Mouse (Mus musculus) hindbrain, postnatal 0 days (tissue): ENCODE measurements around the gene Nck1. TPM values are rescaled to one million over a fixed set of nuclear protein-coding genes. Genes with fewer than 3 reads are reported as not detected.

Experiments
- ATAC-seq: fragments of 200-750 bp; cut with Nextera tagmentation; 2 replicates; pipeline ENCODE4 v1.8.0; 2017; ENCODE audit warnings: mild to moderate bottlenecking, moderate TSS enrichment, moderate library complexity
- DNase-seq: peaks from one replicate; pipeline ENCODE4 v3.0.0-alpha.2; 2015; ENCODE audit warnings: low spot score
- H3K27ac ChIP-seq: fragments of 300-500 bp; sonication (generic); 2 replicates; pipeline ENCODE4 v1.5.1; 2014; ENCODE audit warnings: mild to moderate bottlenecking
- H3K27me3 ChIP-seq: fragments of 300-500 bp; sonication (generic); 2 replicates; pipeline ENCODE4 v1.6.1; 2014; ENCODE audit warnings: low read length, mixed read lengths; ENCODE audit not compliant: insufficient read depth
- H3K36me3 ChIP-seq: fragments of 300-500 bp; sonication (generic); 2 replicates; pipeline ENCODE4 v1.6.1; 2014; ENCODE audit warnings: low read length, mixed read lengths; ENCODE audit not compliant: insufficient read depth
- H3K4me1 ChIP-seq: fragments of 300-500 bp; sonication (generic); 2 replicates; pipeline ENCODE4 v1.6.1; 2014; ENCODE audit warnings: antibody characterized with exemption, low read length, mixed read lengths; ENCODE audit not compliant: insufficient read depth
- H3K4me2 ChIP-seq: fragments of 300-500 bp; sonication (generic); 2 replicates; pipeline ENCODE4 v1.6.1; 2014; ENCODE audit warnings: low read depth, mild to moderate bottlenecking, low read length, moderate library complexity, mixed read lengths
- H3K4me3 ChIP-seq: fragments of 300-500 bp; sonication (generic); 2 replicates; pipeline ENCODE4 v1.5.1; 2014; ENCODE audit warnings: low read length
- H3K9ac ChIP-seq: fragments of 300-500 bp; sonication (generic); replicated peaks from 2 replicates; pipeline ENCODE4 v1.6.1; 2014; ENCODE audit warnings: mild to moderate bottlenecking, low read length, moderate library complexity, mixed read lengths
- H3K9me3 ChIP-seq: fragments of 300-500 bp; sonication (generic); 2 replicates; pipeline ENCODE4 v1.6.1; 2016; ENCODE audit warnings: low read length, mixed read lengths
- CTCF ChIP-seq: IDR thresholded peaks from 2 replicates; pipeline ENCODE4 v1.5.1; 2016; ENCODE audit warnings: antibody characterized with exemption, control low read depth, low read depth
- whole genome bisulfite sequencing: fragments of 180-500 bp; shearing (Covaris S2); extraction: QIAGEN DNeasy Blood & Tissue Kit; methylation state at CpG from one replicate; pipeline ENCODE4 v1.1.7; 2014; 5-methylcytosine and 5-hydroxymethylcytosine counted together
- polyA plus RNA-seq: library from polyadenylated mRNA; unstranded; fragments of >200 nt; fragmentation: Nextera tagmentation; extraction: Ambion mirVana; gene quantifications from 2 replicates; pipeline ENCODE4 v1.2.1, GENCODE M21; 2015
- total RNA-seq: library from RNA; depleted of rRNA; stranded (reverse); fragments of >200 nt; gene quantifications from 2 replicates; pipeline ENCODE4 v1.2.3, GENCODE M21; 2014

The Nck1 gene
- total and polyA plus RNA-seq, 2 experiments from 2014 or later: 10.6 to 38.3 TPM

GRCm38 (mm10) chr9:100486431-100486830, 59.5 kb downstream of the Nck1 start, which contains the start of gene Il20rb:
Il20rb (minus strand) TSS chr9:100486788.
- Histone ChIP-seq H3K4me3 (no peak within 1 kb of the TSS), H3K4me1 (no peaks in the 10 kb centered on the region), H3K4me2 (no peak within 1 kb of the TSS), H3K36me3 (no peaks in the 10 kb centered on the region), H3K9me3 (no peaks in the 10 kb centered on the region), H3K9ac (no peak within 1 kb of the TSS), H3K27ac (no peak within 1 kb of the TSS), H3K27me3 (no peaks in the 10 kb centered on the region)
- no peak for TF ChIP-seq CTCF
- DNase-seq (peak; percentile 45), ATAC-seq (no peak)
- 81% methylated on average over 5 of the region's 5 CpGs for WGBS

GRCm38 (mm10) chr9:100483318-100483717, 62.6 kb downstream of the Nck1 start:
- Histone ChIP-seq H3K4me1 (no peaks in the 10 kb centered on the region), H3K9ac (no peak overlapping the region), H3K4me2 (no peak overlapping the region), H3K9me3 (no peaks in the 10 kb centered on the region), H3K36me3 (no peaks in the 10 kb centered on the region), H3K27ac (no peak overlapping the region), H3K27me3 (no peaks in the 10 kb centered on the region), H3K4me3 (no peak overlapping the region)
- DNase-seq (no peak), ATAC-seq (no peak)
- no peak for TF ChIP-seq CTCF
- WGBS: 94% methylated on average over 5 of the region's 5 CpGs

- H3K27ac ChIP-seq: no peak overlapping the region
- TF ChIP-seq CTCF: no peak
- no peaks in the 10 kb centered on the region for H3K9me3 ChIP-seq
- DNase-seq (peak; percentile 24), ATAC-seq (no peak)
- no peak overlapping the region for H3K9ac ChIP-seq
- no peaks in the 10 kb centered on the region for H3K4me1 ChIP-seq
- H3K36me3 ChIP-seq: no peaks in the 10 kb centered on the region
- H3K4me3 ChIP-seq: no peak overlapping the region
- H3K27me3 ChIP-seq: no peaks in the 10 kb centered on the region
- WGBS: 67% methylated on average over 6 of the region's 6 CpGs
- no peak overlapping the region for H3K4me2 ChIP-seq
Measured at GRCm38 (mm10) chr9:100481626-100482025, 64.3 kb downstream of the Nck1 start.

GRCm38 (mm10) chr9:100474056-100474455, 71.9 kb downstream of the Nck1 start:
- Histone ChIP-seq H3K27ac (no peak overlapping the region), H3K36me3 (no peaks in the 10 kb centered on the region), H3K4me1 (no peaks in the 10 kb centered on the region), H3K4me3 (no peak overlapping the region), H3K9me3 (no peaks in the 10 kb centered on the region), H3K27me3 (no peaks in the 10 kb centered on the region), H3K9ac (no peak overlapping the region), H3K4me2 (no peak overlapping the region)
- ATAC-seq: no peak
- DNase-seq: no peak
- 98% methylated on average over 1 of the region's 1 CpGs for WGBS
- TF ChIP-seq CTCF: no peak

GRCm38 (mm10) chr9:100473361-100473760, 72.6 kb downstream of the Nck1 start:
- H3K4me3 ChIP-seq: no peak overlapping the region
- DNase-seq (no peak), ATAC-seq (no peak)
- H3K27ac ChIP-seq: no peak overlapping the region
- no peak for TF ChIP-seq CTCF
- no peak overlapping the region for H3K4me2 ChIP-seq
- no peaks in the 10 kb centered on the region for H3K27me3 ChIP-seq
- 89% methylated on average over 6 of the region's 6 CpGs for WGBS
- H3K4me1 ChIP-seq: no peaks in the 10 kb centered on the region
- H3K9me3 ChIP-seq: no peaks in the 10 kb centered on the region
- no peak overlapping the region for H3K9ac ChIP-seq
- no peaks in the 10 kb centered on the region for H3K36me3 ChIP-seq

- H3K27ac ChIP-seq: no peak overlapping the region
- TF ChIP-seq CTCF: no peak
- WGBS: 97% methylated on average over 8 of the region's 8 CpGs
- no peaks in the 10 kb centered on the region for H3K4me1 ChIP-seq
- H3K27me3 ChIP-seq: no peaks in the 10 kb centered on the region
- ATAC-seq: no peak
- no peak for DNase-seq
- no peaks in the 10 kb centered on the region for H3K36me3 ChIP-seq
- H3K4me2 ChIP-seq: no peak overlapping the region
- no peak overlapping the region for H3K9ac ChIP-seq
- H3K9me3 ChIP-seq: no peaks in the 10 kb centered on the region
- H3K4me3 ChIP-seq: no peak overlapping the region
Measured at GRCm38 (mm10) chr9:100472931-100473330, 73.0 kb downstream of the Nck1 start.

GRCm38 (mm10) chr9:100471605-100471953, 74.4 kb downstream of the Nck1 start:
- Histone ChIP-seq H3K27ac (no peak overlapping the region; the same call in 1 of the 2 replicates), H3K27me3 (no peaks in the 10 kb centered on the region), H3K9me3 (no peaks in the 10 kb centered on the region), H3K9ac (no peak overlapping the region), H3K36me3 (no peaks in the 10 kb centered on the region), H3K4me1 (no peaks in the 10 kb centered on the region), H3K4me3 (no peak overlapping the region), H3K4me2 (no peak overlapping the region)
- 68% methylated on average over 4 of the region's 4 CpGs for WGBS
- DNase-seq (no peak), ATAC-seq (no peak)
- TF ChIP-seq CTCF: no peak
